Mouse (Mus musculus) G1E (cell line): Measurements from ENCODE around the gene Lhfpl2. TPM values are rescaled to one million over a fixed set of nuclear protein-coding genes. Genes with fewer than 3 reads are reported as not detected.

Experiments
- ATAC-seq: 2 replicates; pipeline ENCODE4 v1.8.0; 2016; ENCODE audit warnings: mild to moderate bottlenecking; ENCODE audit not compliant: insufficient number of reproducible peaks, poor library complexity, low FRiP score, severe bottlenecking; ENCODE audit errors: extremely low read depth
- DNase-seq: peaks from one replicate; pipeline ENCODE4 v3.0.0; 2012; ENCODE audit warnings: low spot score
- H3K27me3 ChIP-seq: 2 replicates; pipeline ENCODE4 v1.6.1; 2012; ENCODE audit warnings: mild to moderate bottlenecking, low read length, inconsistent platforms; ENCODE audit not compliant: insufficient read depth
- H3K36me3 ChIP-seq: replicated peaks from 2 replicates; pipeline ENCODE3; 2012; ENCODE audit warnings: mild to moderate bottlenecking, inconsistent platforms
- H3K4me1 ChIP-seq: 2 replicates; pipeline ENCODE4 v1.6.1; 2012; ENCODE audit warnings: low read depth, low read length, inconsistent platforms, mixed read lengths; ENCODE audit not compliant: insufficient read depth
- H3K4me3 ChIP-seq: 2 replicates; pipeline ENCODE4 v1.5.1; 2012; ENCODE audit warnings: low read depth, mild to moderate bottlenecking, inconsistent platforms, low read length, moderate library complexity, mixed read lengths
- H3K9me3 ChIP-seq: replicated peaks from 2 replicates; pipeline ENCODE4 v1.6.1; 2012; ENCODE audit warnings: inconsistent platforms
- CTCF ChIP-seq: IDR thresholded peaks from 2 replicates; pipeline ENCODE4 v1.5.1; 2012; ENCODE audit warnings: low read depth, low read length, inconsistent platforms, mixed read lengths
- GATA1 ChIP-seq: IDR thresholded peaks from 2 replicates; pipeline ENCODE4 v1.6.1; 2012; ENCODE audit warnings: borderline replicate concordance, low read length, inconsistent platforms, mixed read lengths
- GATA2 ChIP-seq: IDR thresholded peaks from 2 replicates; pipeline ENCODE4 v1.6.1; 2012; ENCODE audit warnings: low read depth, low read length, inconsistent platforms, borderline replicate concordance
- POLR2AphosphoS5 ChIP-seq: IDR thresholded peaks from 2 replicates; pipeline ENCODE4 v1.6.1; 2012; ENCODE audit warnings: low read depth, low read length, inconsistent platforms; ENCODE audit not compliant: insufficient replicate concordance
- TAL1 ChIP-seq: conservative IDR thresholded peaks from 2 replicates; pipeline ENCODE4 v1.6.1; 2012; ENCODE audit warnings: low read depth, low read length, inconsistent platforms, mixed read lengths
- polyA plus RNA-seq: library from polyadenylated mRNA; stranded (reverse); fragments of >175 nt; gene quantifications from 2 replicates; pipeline ENCODE4 v1.2.3, GENCODE M21; 2012
- total RNA-seq, 2 experiments: library from RNA; stranded (forward) in 1 of 2; stranded (reverse) in 1 of 2; fragments of 200-1000 nt in 1 of 2; fragments of >200 nt in 1 of 2; fragmentation: Nextera tagmentation in 1 of 2; gene quantifications; 2 replicates each; pipeline ENCODE4 v1.2.3; 2014 to 2017

Gene Lhfpl2
- total and polyA plus RNA-seq, 3 experiments = 0.16 TPM; not detected in 2

GRCm38 (mm10) chr13:94094176-94094575 lies 36.6 kb downstream of the Lhfpl2 start:
- no peak for DNase-seq
- Histone ChIP-seq H3K27me3 (peaks cover 3% of the 10 kb centered on the region; the same call in 1 of the 2 replicates), H3K9me3 (no peaks in the 10 kb centered on the region), H3K4me3 (no peak overlapping the region), H3K36me3 (no peaks in the 10 kb centered on the region), H3K4me1 (no peaks in the 10 kb centered on the region)
- no peak for ATAC-seq
- TF ChIP-seq POLR2AphosphoS5 (no peak), GATA1 (no peak), CTCF (no peak), TAL1 (no peak), GATA2 (no peak)

GRCm38 (mm10) chr13:94094625-94095024 lies 37.0 kb downstream of the Lhfpl2 start:
- no peak overlapping the region for H3K4me3 ChIP-seq
- H3K4me1 ChIP-seq = no peaks in the 10 kb centered on the region
- ATAC-seq (no peak), DNase-seq (no peak)
- H3K9me3 ChIP-seq = no peaks in the 10 kb centered on the region
- H3K27me3 ChIP-seq = peaks cover 3% of the 10 kb centered on the region; the same call in 1 of the 2 replicates
- H3K36me3 ChIP-seq = no peaks in the 10 kb centered on the region
- TF ChIP-seq TAL1 = no peak
- TF ChIP-seq CTCF = no peak
- TF ChIP-seq GATA2 = no peak
- TF ChIP-seq GATA1 = no peak
- TF ChIP-seq POLR2AphosphoS5 = no peak

GRCm38 (mm10) chr13:94095202-94095601 lies 37.6 kb downstream of the Lhfpl2 start:
- H3K27me3 ChIP-seq = peaks cover 3% of the 10 kb centered on the region; the same call in 1 of the 2 replicates
- no peak overlapping the region for H3K4me3 ChIP-seq
- no peak for ATAC-seq
- TF ChIP-seq CTCF = no peak
- no peak for TF ChIP-seq GATA2
- TF ChIP-seq TAL1 = no peak
- no peak for TF ChIP-seq GATA1
- TF ChIP-seq POLR2AphosphoS5 = no peak
- no peaks in the 10 kb centered on the region for H3K4me1 ChIP-seq
- DNase-seq = no peak
- no peaks in the 10 kb centered on the region for H3K9me3 ChIP-seq
- H3K36me3 ChIP-seq = no peaks in the 10 kb centered on the region

- H3K36me3 ChIP-seq = no peaks in the 10 kb centered on the region
- no peak for DNase-seq
- H3K4me3 ChIP-seq = no peak overlapping the region
- no peaks in the 10 kb centered on the region for H3K4me1 ChIP-seq
- no peaks in the 10 kb centered on the region for H3K9me3 ChIP-seq
- no peak for TF ChIP-seq GATA1
- TF ChIP-seq CTCF = no peak
- no peak for TF ChIP-seq TAL1
- no peak for TF ChIP-seq POLR2AphosphoS5
- no peak for TF ChIP-seq GATA2
- H3K27me3 ChIP-seq = peaks cover 6% of the 10 kb centered on the region; the same call in 1 of the 2 replicates
- ATAC-seq = no peak
Observed at GRCm38 (mm10) chr13:94097667-94098066, 40.1 kb downstream of the Lhfpl2 start.

- TF ChIP-seq GATA2 = no peak
- TF ChIP-seq CTCF = no peak
- no peak for TF ChIP-seq GATA1
- TF ChIP-seq TAL1 = no peak
- TF ChIP-seq POLR2AphosphoS5 = no peak
- Histone ChIP-seq H3K4me1 (no peaks in the 10 kb centered on the region), H3K36me3 (no peaks in the 10 kb centered on the region), H3K27me3 (peaks cover 6% of the 10 kb centered on the region; the same call in 1 of the 2 replicates), H3K4me3 (no peak overlapping the region), H3K9me3 (no peaks in the 10 kb centered on the region)
- no peak for ATAC-seq
- DNase-seq = no peak
Observed at GRCm38 (mm10) chr13:94098369-94099084, 40.9 kb downstream of the Lhfpl2 start.

- Histone ChIP-seq H3K4me3 (no peak overlapping the region), H3K4me1 (no peaks in the 10 kb centered on the region), H3K36me3 (no peaks in the 10 kb centered on the region), H3K9me3 (no peaks in the 10 kb centered on the region), H3K27me3 (peaks cover 6% of the 10 kb centered on the region; the same call in 1 of the 2 replicates)
- ATAC-seq (no peak), DNase-seq (no peak)
- TF ChIP-seq GATA2 (no peak), POLR2AphosphoS5 (no peak), TAL1 (no peak), CTCF (no peak), GATA1 (no peak)
Observed at GRCm38 (mm10) chr13:94099087-94099486, 41.5 kb downstream of the Lhfpl2 start.

GRCm38 (mm10) chr13:94100361-94100760 lies 42.8 kb downstream of the Lhfpl2 start:
- no peak overlapping the region for H3K4me3 ChIP-seq
- ATAC-seq (no peak), DNase-seq (no peak)
- no peaks in the 10 kb centered on the region for H3K9me3 ChIP-seq
- H3K27me3 ChIP-seq = peaks cover 6% of the 10 kb centered on the region; the same call in 1 of the 2 replicates
- no peaks in the 10 kb centered on the region for H3K4me1 ChIP-seq
- TF ChIP-seq POLR2AphosphoS5 (no peak), GATA2 (no peak), TAL1 (no peak), CTCF (no peak), GATA1 (no peak)
- no peaks in the 10 kb centered on the region for H3K36me3 ChIP-seq
